Mouse (Mus musculus): ENCODE results near the gene Zfp667.
A peak's percentile ranks its signal among the peaks of the same experiment; 100 is the strongest.

Gene Zfp667

GRCm38 (mm10) chr7:6330458-6331232 lies 44.3 kb downstream of the Zfp667 start:
- no peak for DNase-seq (ENCODE audit: low spot score in 2 of 2)

GRCm38 (mm10) chr7:6331233-6331956 lies 45.0 kb downstream of the Zfp667 start, which contains the start of gene Zfp583:
Zfp583 (minus strand) TSS chr7:6331285.
- DNase-seq (ENCODE audit: low spot score in 2 of 2), result peak; percentile 75

GRCm38 (mm10) chr7:6339865-6340264 lies 53.5 kb downstream of the Zfp667 start:
- no peak for DNase-seq (ENCODE audit: low spot score in 2 of 2)

- peak in 1 of 2 experiments; percentile 14 for DNase-seq (ENCODE audit: low spot score in 2 of 2)
Measured at GRCm38 (mm10) chr7:6343501-6344071, 57.2 kb downstream of the Zfp667 start, which contains the start of gene Gm3854. Gm3854 (plus strand) TSS chr7:6343759.

- DNase-seq (ENCODE audit: low spot score in 2 of 2), result no peak
Measured at GRCm38 (mm10) chr7:6344124-6344523, 57.7 kb downstream of the Zfp667 start.
